Mouse (Mus musculus) CH12.LX (cell line): ENCODE measurements around the gene Grm8. TPM values are rescaled to one million over a fixed set of nuclear protein-coding genes. Genes with fewer than 3 reads are reported as not detected.

Source experiments
- DNase-seq: peaks from one replicate; pipeline ENCODE4 v3.0.0-alpha.2; 2013; ENCODE audit errors: extremely low read depth
- H3K27ac ChIP-seq: 2 replicates; pipeline ENCODE4 v1.5.1; 2012; ENCODE audit warnings: low read depth, mild to moderate bottlenecking, control low read depth, moderate library complexity; ENCODE audit not compliant: insufficient read depth
- H3K27me3 ChIP-seq: replicated peaks from 2 replicates; pipeline ENCODE3; 2012; ENCODE audit warnings: inconsistent platforms
- H3K36me3 ChIP-seq, 2 experiments: replicated peaks in 1 of 2; 2 replicates each; pipeline versions ENCODE3 to v1.6.1; 2012; ENCODE audit warnings: inconsistent platforms in 1 of 2, low read length in 1 of 2, mild to moderate bottlenecking in 1 of 2, mixed read lengths in 1 of 2, moderate library complexity in 1 of 2; ENCODE audit not compliant: control insufficient read depth in 1 of 2, insufficient read depth in 1 of 2
- H3K4me1 ChIP-seq, 2 experiments: 2 replicates each; pipeline ENCODE4 v1.6.1; 2012; ENCODE audit warnings: inconsistent platforms in 1 of 2, moderate library complexity in 1 of 2; ENCODE audit not compliant: insufficient read depth in 2 of 2, control insufficient read depth in 1 of 2
- H3K4me2 ChIP-seq: 2 replicates; pipeline ENCODE4 v1.6.1; 2012; ENCODE audit warnings: low read depth, mild to moderate bottlenecking, control low read depth; ENCODE audit not compliant: poor library complexity, insufficient read depth, severe bottlenecking
- H3K4me3 ChIP-seq, 3 experiments: fragments of 150-350 bp in 1 of 3; sonication (generic) in 1 of 3; replicated peaks in 1 of 3; 2 replicates each; pipeline versions ENCODE3 to v1.5.1; 2011 to 2012; ENCODE audit warnings: low read depth in 2 of 3, low read length in 2 of 3, mild to moderate bottlenecking in 2 of 3, moderate library complexity in 2 of 3, control low read depth in 1 of 3, improper control_type of control experiment in 1 of 3, inconsistent platforms in 1 of 3, mixed read lengths in 1 of 3; ENCODE audit not compliant: poor library complexity in 1 of 3
- H3K79me2 ChIP-seq: replicated peaks from 2 replicates; pipeline ENCODE4 v1.6.1; 2012; ENCODE audit warnings: mild to moderate bottlenecking, moderate library complexity; ENCODE audit not compliant: control insufficient read depth, poor library complexity, insufficient read depth, severe bottlenecking; ENCODE audit errors: extremely low read depth
- H3K9ac ChIP-seq: 2 replicates; pipeline ENCODE4 v1.6.1; 2012; ENCODE audit warnings: low read depth, mild to moderate bottlenecking, control low read depth, moderate library complexity; ENCODE audit not compliant: insufficient read depth
- H3K9me3 ChIP-seq: replicated peaks from 2 replicates; pipeline ENCODE3; 2012; ENCODE audit warnings: low read length, inconsistent platforms, mixed read lengths
- CHD1 ChIP-seq: IDR thresholded peaks from 2 replicates; pipeline ENCODE4 v1.6.1; 2012; ENCODE audit warnings: low read depth, low read length, improper control_type of control experiment, inconsistent platforms
- E2F4 ChIP-seq: IDR thresholded peaks from 2 replicates; pipeline ENCODE4 v1.6.1; 2011; ENCODE audit warnings: low read depth, low read length, improper control_type of control experiment; ENCODE audit not compliant: insufficient replicate concordance
- EP300 ChIP-seq: IDR thresholded peaks from 2 replicates; pipeline ENCODE4 v1.6.1; 2011; ENCODE audit warnings: low read length, improper control_type of control experiment
- JUN ChIP-seq: IDR thresholded peaks from 2 replicates; pipeline ENCODE4 v1.6.1; 2011; ENCODE audit warnings: low read depth, mild to moderate bottlenecking, low read length, improper control_type of control experiment, moderate library complexity; ENCODE audit not compliant: insufficient read depth
- MAFK ChIP-seq: IDR thresholded peaks from 2 replicates; pipeline ENCODE4 v1.6.1; 2011; ENCODE audit warnings: low read length, improper control_type of control experiment; ENCODE audit not compliant: insufficient replicate concordance
- MAZ ChIP-seq: IDR thresholded peaks from 2 replicates; pipeline ENCODE4 v1.6.1; 2012; ENCODE audit warnings: low read depth, mild to moderate bottlenecking, inconsistent platforms, low read length, improper control_type of control experiment, moderate library complexity
- MXI1 ChIP-seq: IDR thresholded peaks from 2 replicates; pipeline ENCODE4 v1.6.1; 2011; ENCODE audit warnings: mild to moderate bottlenecking, low read depth, low read length, improper control_type of control experiment
- NRF1 ChIP-seq: IDR thresholded peaks from 2 replicates; pipeline ENCODE4 v1.6.1; 2014; ENCODE audit warnings: low read depth, mild to moderate bottlenecking, inconsistent platforms, low read length, improper control_type of control experiment, moderate library complexity
- PAX5 ChIP-seq: IDR thresholded peaks from 2 replicates; pipeline ENCODE4 v1.6.1; 2012; ENCODE audit warnings: low read length, inconsistent platforms, mixed read lengths
- SIN3A ChIP-seq: IDR thresholded peaks from 2 replicates; pipeline ENCODE4 v1.6.1; 2012; ENCODE audit warnings: low read length, improper control_type of control experiment, inconsistent platforms
- USF2 ChIP-seq: conservative IDR thresholded peaks from 2 replicates; pipeline ENCODE4 v1.6.1; 2011; ENCODE audit warnings: low read depth, low read length, improper control_type of control experiment
- ZMIZ1 ChIP-seq: IDR thresholded peaks from 2 replicates; pipeline ENCODE4 v1.6.1; 2012; ENCODE audit warnings: low read depth, mild to moderate bottlenecking, inconsistent platforms, low read length, improper control_type of control experiment
- dilution Hi-C: fragments of 300-500 bp; cut with MboI; formaldehyde crosslinking; loops from 2 replicates; pipeline ENCODE4 v1.14.3; 2020; ENCODE audit warnings: low sequenced_read_pairs; ENCODE audit not compliant: extremely low pct_unique_long_range_greater_than_20kb, extremely low pct_ligation_motif_present
- in situ Hi-C: fragments of 300-500 bp; cut with MboI; formaldehyde crosslinking; loops from 3 replicates; pipeline ENCODE4 v1.14.3; 2019; ENCODE audit warnings: low sequenced_read_pairs, low pct_ligation_motif_present, low pct_unique_long_range_greater_than_20kb, mixed read lengths
- polyA plus RNA-seq: library from polyadenylated mRNA; unstranded; fragments of >175 nt; gene quantifications from 2 replicates; pipeline ENCODE4 v1.2.1, GENCODE M21; 2012; ENCODE audit warnings: low read depth; ENCODE audit not compliant: insufficient read length
- total RNA-seq, 2 experiments: library from RNA; depleted of rRNA; stranded (reverse); fragments of 300-350 nt in 1 of 2; fragments of >200 nt in 1 of 2; gene quantifications; 2 replicates each; pipeline ENCODE4 v1.2.3; 2012 to 2014

Gene Grm8
- total and polyA plus RNA-seq, 3 experiments: 0.08 to 0.72 (median 0.21) TPM

DNA sequence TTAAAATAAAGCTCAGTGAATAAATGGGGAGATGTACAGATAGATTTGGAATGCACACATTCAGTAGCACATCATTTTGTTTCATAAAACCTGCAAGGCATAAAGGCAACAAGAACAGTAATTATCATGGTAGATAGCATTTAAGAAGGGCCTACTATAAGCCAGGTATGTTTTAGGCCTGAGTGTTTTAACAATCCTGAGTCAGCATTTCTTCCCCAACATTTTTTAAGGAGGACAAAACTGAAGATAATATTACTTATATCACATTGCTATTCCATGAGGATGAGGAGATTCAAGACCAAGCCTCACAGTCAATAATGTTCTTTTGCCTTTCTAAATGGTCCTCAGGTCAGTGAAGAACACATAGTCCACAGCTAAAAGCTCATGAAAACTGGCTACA lies 762.6 kb downstream of the Grm8 start:
- in situ Hi-C loops: no loop called here
- Histone ChIP-seq H3K4me3 (no peak overlapping the region), H3K27ac (no peak overlapping the region), H3K9me3 (no peaks in the 10 kb centered on the region), H3K4me1 (no peaks in the 10 kb centered on the region), H3K9ac (no peak overlapping the region), H3K36me3 (no peaks in the 10 kb centered on the region), H3K79me2 (no peaks in the 10 kb centered on the region), H3K4me2 (no peak overlapping the region), H3K27me3 (no peaks in the 10 kb centered on the region)
- TF ChIP-seq MAFK: peak; percentile 67; the same call in 1 of the 2 replicates
- no peak for TF ChIP-seq PAX5
- DNase-seq: no peak
- dilution Hi-C loops: no loop called here

DNA sequence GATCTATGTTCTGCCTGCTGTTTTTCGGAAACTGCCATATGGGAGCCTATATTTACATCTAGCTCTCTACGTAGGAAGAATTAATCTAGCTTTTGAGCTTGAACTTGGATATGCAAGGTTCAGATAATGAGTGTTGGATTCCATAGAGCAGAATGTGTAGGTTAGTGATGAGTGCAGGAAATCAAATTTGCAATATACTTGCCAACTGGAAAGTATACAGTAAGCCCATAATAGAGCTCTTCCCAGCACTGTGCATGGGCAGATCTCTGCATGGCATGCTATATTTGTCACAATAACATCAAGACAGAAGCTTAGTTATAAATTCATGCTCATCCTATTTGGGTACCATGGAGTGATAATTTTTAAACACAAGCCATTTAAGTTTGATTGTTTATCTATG lies 763.9 kb downstream of the Grm8 start:
- dilution Hi-C loops: no loop called here
- no peak overlapping the region for H3K4me3 ChIP-seq
- H3K4me1 ChIP-seq: no peaks in the 10 kb centered on the region
- DNase-seq: no peak
- TF ChIP-seq USF2: no peak
- TF ChIP-seq JUN: no peak
- no peak for TF ChIP-seq CHD1
- no peak for TF ChIP-seq ZMIZ1
- no peak for TF ChIP-seq SIN3A
- no peak overlapping the region for H3K4me2 ChIP-seq
- no peak overlapping the region for H3K27ac ChIP-seq
- H3K27me3 ChIP-seq: no peaks in the 10 kb centered on the region
- H3K36me3 ChIP-seq: no peaks in the 10 kb centered on the region
- H3K9ac ChIP-seq: no peak overlapping the region
- no peaks in the 10 kb centered on the region for H3K79me2 ChIP-seq
- no peaks in the 10 kb centered on the region for H3K9me3 ChIP-seq
- in situ Hi-C loops: no loop called here

GRCm38 (mm10) chr6:27363775-27364174 lies 771.2 kb downstream of the Grm8 start:
- Histone ChIP-seq H3K79me2 (no peaks in the 10 kb centered on the region), H3K4me1 (no peaks in the 10 kb centered on the region), H3K9ac (no peak overlapping the region), H3K27me3 (no peaks in the 10 kb centered on the region), H3K27ac (no peak overlapping the region), H3K4me3 (no peak overlapping the region), H3K36me3 (no peaks in the 10 kb centered on the region), H3K4me2 (no peak overlapping the region), H3K9me3 (no peaks in the 10 kb centered on the region)
- TF ChIP-seq CHD1 (no peak), NRF1 (no peak), EP300 (no peak), MAZ (no peak), E2F4 (no peak), MAFK (no peak), SIN3A (no peak), MXI1 (no peak)
- dilution Hi-C loops: no loop called here
- in situ Hi-C loops: no loop called here
- DNase-seq: no peak
